Mouse (Mus musculus) embryonic fibroblast, embryonic 13.5 days (primary cell): Measurements from ENCODE around the gene Fnbp1l.

Source experiments
- CTCF ChIP-seq: IDR thresholded peaks from 2 replicates; pipeline ENCODE4 v1.5.1; 2011; ENCODE audit warnings: mild to moderate bottlenecking, control low read depth, low read length, moderate library complexity, borderline replicate concordance; ENCODE audit not compliant: insufficient read depth
- POLR2A ChIP-seq: IDR thresholded peaks from 2 replicates; pipeline ENCODE4 v1.6.1; 2011; ENCODE audit warnings: low read depth, mild to moderate bottlenecking, control low read depth, low read length, moderate library complexity

DNA sequence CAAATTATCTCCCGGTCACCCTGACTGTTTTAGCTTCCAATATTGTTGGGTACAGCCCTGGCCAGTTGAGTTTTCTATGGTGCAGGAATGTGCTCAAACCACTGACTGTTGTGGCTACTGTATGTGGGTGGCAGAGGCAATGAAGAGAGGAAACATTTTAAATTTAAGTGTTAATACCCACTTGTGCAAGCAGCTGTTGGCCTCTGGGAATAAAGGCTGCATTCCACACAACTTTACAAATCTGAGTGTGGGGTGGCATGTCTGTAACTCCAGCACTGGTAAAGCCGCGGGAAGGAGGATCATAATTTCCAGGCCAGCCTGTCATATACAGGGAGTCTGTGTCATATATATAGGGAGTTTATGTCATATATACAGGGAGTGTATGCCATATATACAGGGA lies 99.2 kb downstream of the Fnbp1l start:
- TF ChIP-seq POLR2A = no peak
- TF ChIP-seq CTCF = no peak
